ENCODE assay signal across 7 mouse cellular contexts in the genomic region with DNA sequence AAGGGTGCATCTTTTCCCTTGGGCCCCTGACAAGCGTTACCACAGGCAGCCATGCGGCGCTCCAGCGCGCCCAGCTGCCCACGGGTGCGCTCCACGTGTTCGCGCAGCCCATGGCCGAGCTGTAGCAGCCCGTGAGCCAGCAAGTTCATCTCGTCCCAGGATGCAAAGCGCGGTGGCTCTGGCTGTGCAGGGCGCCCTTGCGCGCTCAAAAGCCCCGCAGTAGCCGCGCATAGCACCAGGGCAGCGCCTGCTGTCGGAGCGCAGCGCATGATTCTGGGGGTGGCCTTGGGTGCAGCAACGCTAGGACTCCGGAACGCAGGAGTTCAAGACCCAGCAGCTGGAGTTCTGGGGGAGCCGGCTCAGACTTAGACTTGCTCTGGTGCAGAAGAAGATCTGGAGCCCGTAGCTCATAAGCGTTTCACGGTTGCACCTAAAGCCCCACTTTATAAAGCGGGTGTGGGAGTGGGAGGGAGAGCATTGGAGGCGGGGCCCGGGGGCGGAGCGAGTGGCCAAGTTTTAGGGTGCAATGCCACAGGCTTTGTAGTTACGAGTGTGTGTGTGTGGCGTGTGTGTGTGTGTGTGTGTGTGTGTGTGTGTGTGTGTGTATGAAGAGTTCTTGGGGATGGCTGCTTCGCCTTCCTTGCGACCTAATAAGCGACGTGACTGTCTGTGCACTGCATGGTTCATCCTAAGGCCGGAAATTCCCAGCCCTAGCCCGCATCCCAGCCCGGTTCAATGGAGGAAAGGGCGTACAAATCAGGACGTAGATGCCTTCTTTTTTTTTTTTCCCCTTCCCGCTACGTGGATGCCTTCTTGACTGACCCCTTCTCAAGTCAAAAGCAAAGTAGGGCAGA. TPM values are rescaled to one million over a fixed set of nuclear protein-coding genes. Genes with fewer than 3 reads are reported as not detected.
DNase-seq lines count a peak whose midpoint lies in the region; ATAC-seq and TF ChIP-seq lines count a peak whose summit lies in the region.

Angptl4 (minus strand) TSS at position 707 of the 854 bp plus-strand sequence.

- peak; percentile 5; the same call in 1 of the 2 replicates for TF ChIP-seq CTCF in intestine, postnatal 0 days (IDR thresholded peaks at IDR 0.05; ENCODE audit: low read depth)
- TF ChIP-seq CTCF in spleen, adult 2 months (IDR thresholded peaks at IDR 0.05; ENCODE audit: extremely low read depth, insufficient read depth, insufficient read length, insufficient replicate concordance) = no peak

- ATAC-seq in granulocyte monocyte progenitor cell, adult 5-6 weeks (replicated peaks; ENCODE audit: poor library complexity, severe bottlenecking) = peak; percentile 73
- peak; percentile 71 for ATAC-seq in intestine, postnatal 0 days
- ATAC-seq in limb, embryonic 12.5 days (ENCODE audit: insufficient number of reproducible peaks, insufficient read depth, low FRiP score, low TSS enrichment, low read depth) = peak; percentile 60
- peak; percentile 84 for ATAC-seq in midbrain, embryonic 13.5 days

- DNase-seq in adrenal gland, adult (ENCODE audit: inconsistent age in 2 of 2, low spot score in 1 of 2) = peak; percentile 89 to 94
- DNase-seq in embryo, embryonic 11.5 days (ENCODE audit: low read depth, low spot score) = peak; percentile 46
- DNase-seq in spleen, adult 2 months (ENCODE audit: low read depth in 1 of 2, low spot score in 2 of 2) = peak; percentile 42 to 61

- no peaks in the 10 kb centered on the region for H3K9me3 ChIP-seq in intestine, postnatal 0 days (ENCODE audit: control insufficient read depth)
- no peaks in the 10 kb centered on the region for H3K9me3 ChIP-seq in limb, embryonic 12.5 days
- H3K9me3 ChIP-seq in midbrain, embryonic 13.5 days = no peaks in the 10 kb centered on the region

- peak within 1 kb of the TSS; percentile 44 for H3K4me3 ChIP-seq in intestine, postnatal 0 days (ENCODE audit: low read depth, low read length)
- peak within 1 kb of the TSS; percentile 54 for H3K4me3 ChIP-seq in limb, embryonic 12.5 days (replicated peaks)
- H3K4me3 ChIP-seq in midbrain, embryonic 13.5 days (replicated peaks) = peak within 1 kb of the TSS; percentile 49
- peak within 1 kb of the TSS; percentile 52 for H3K4me3 ChIP-seq in spleen, adult 2 months (ENCODE audit: extremely low read depth, insufficient read depth, insufficient read length)

- H3K9ac ChIP-seq in intestine, postnatal 0 days (ENCODE audit: low read depth, low read length) = peak within 1 kb of the TSS; percentile 32
- H3K9ac ChIP-seq in limb, embryonic 12.5 days (replicated peaks) = peak within 1 kb of the TSS; percentile 66
- H3K9ac ChIP-seq in midbrain, embryonic 13.5 days (replicated peaks) = peak within 1 kb of the TSS; percentile 67

- TF ChIP-seq POLR2A in spleen, adult 2 months (IDR thresholded peaks at IDR 0.05; ENCODE audit: low read depth, low read length) = 0 out of 2 replicates have a peak, but pooled peaks have one; percentile 6

- peaks cover 18% of the 10 kb centered on the region for H3K4me1 ChIP-seq in intestine, postnatal 0 days (replicated peaks; ENCODE audit: control insufficient read depth, insufficient read depth, low read length)
- peaks cover 51% of the 10 kb centered on the region for H3K4me1 ChIP-seq in limb, embryonic 12.5 days (replicated peaks)
- peaks cover 22% of the 10 kb centered on the region for H3K4me1 ChIP-seq in midbrain, embryonic 13.5 days (replicated peaks)
- peaks cover 17% of the 10 kb centered on the region for H3K4me1 ChIP-seq in spleen, adult 2 months (ENCODE audit: control insufficient read depth, insufficient read depth, insufficient read length)

- H3K27ac ChIP-seq in intestine, postnatal 0 days (ENCODE audit: low read depth, low read length) = peak within 1 kb of the TSS; percentile 55
- H3K27ac ChIP-seq in limb, embryonic 12.5 days = peak within 1 kb of the TSS; percentile 98
- 0 out of 2 replicates have a peak within 1 kb of the TSS, but pooled peaks have one; percentile 30 for H3K27ac ChIP-seq in midbrain, embryonic 13.5 days
- H3K27ac ChIP-seq in spleen, adult 2 months (ENCODE audit: insufficient read depth, low read length) = peak within 1 kb of the TSS; percentile 59

- no peaks in the 10 kb centered on the region for H3K27me3 ChIP-seq in intestine, postnatal 0 days (replicated peaks; ENCODE audit: control insufficient read depth, insufficient read depth, low read length)
- no peaks in the 10 kb centered on the region for H3K27me3 ChIP-seq in limb, embryonic 12.5 days
- peaks cover 12% of the 10 kb centered on the region; the same call in 1 of the 2 replicates for H3K27me3 ChIP-seq in midbrain, embryonic 13.5 days
- no peaks in the 10 kb centered on the region for H3K27me3 ChIP-seq in spleen, adult 2 months (ENCODE audit: control insufficient read depth, insufficient read depth, low read length)

- 2% methylated on average over 50 of the region's 50 CpGs for WGBS in intestine, postnatal 0 days
- 2% methylated on average over 50 of the region's 50 CpGs for WGBS in limb, embryonic 12.5 days
- whole genome bisulfite sequencing in midbrain, embryonic 13.5 days = 1% methylated on average over 50 of the region's 50 CpGs
- WGBS in spleen, adult 2 months = 1% methylated on average over 50 of the region's 50 CpGs

- peaks cover 22% of the 10 kb centered on the region; the same call in 1 of the 2 replicates for H3K36me3 ChIP-seq in intestine, postnatal 0 days (ENCODE audit: control insufficient read depth, insufficient read depth)
- H3K36me3 ChIP-seq in limb, embryonic 12.5 days = peaks cover 22% of the 10 kb centered on the region
- no peaks in the 10 kb centered on the region for H3K36me3 ChIP-seq in midbrain, embryonic 13.5 days
- no peaks in the 10 kb centered on the region for H3K36me3 ChIP-seq in spleen, adult 2 months (ENCODE audit: control insufficient read depth, insufficient read depth, low read length)

- H3K4me2 ChIP-seq in intestine, postnatal 0 days (replicated peaks; ENCODE audit: low read depth) = peak within 1 kb of the TSS; percentile 82
- H3K4me2 ChIP-seq in limb, embryonic 12.5 days = peak within 1 kb of the TSS; percentile 81
- H3K4me2 ChIP-seq in midbrain, embryonic 13.5 days (replicated peaks) = peak within 1 kb of the TSS; percentile 90

RNA-seq across cellular contexts. Expression of gene Angptl4, which starts in this region (rescaled TPM):
- total RNA-seq in granulocyte monocyte progenitor cell, adult 5-6 weeks (2014; fragmentation: Nextera tagmentation) = 13.2 and 22.6 TPM in 2 replicates
- 10.3 and 11.1 TPM in 2 replicates for total RNA-seq in granulocyte monocyte progenitor cell, adult 5-6 weeks (2017)
- polyA plus RNA-seq in intestine, postnatal 0 days (2015; fragmentation: Nextera tagmentation; extraction: Ambion mirVana) = 26.7 and 33.5 TPM in 2 replicates
- polyA plus RNA-seq in limb, embryonic 12.5 days (2016; fragmentation: Nextera tagmentation; extraction: Ambion mirVana) = 43.2 and 43.7 TPM in 2 replicates
- 14.3 and 17.1 TPM in 2 replicates for polyA plus RNA-seq in midbrain, embryonic 13.5 days (2015; fragmentation: Nextera tagmentation; extraction: Ambion mirVana)
- 15.6 and 21.5 TPM in 2 replicates for polyA plus RNA-seq in spleen, adult 2 months (2012; rRNA removed)

Comparison
In these comparisons a context has a peak if more than half of its experiments do, and no peak if none do; other contexts are left out.
1. Peak in every context shown above with its lines: DNase-seq, ATAC-seq, H3K4me3 ChIP-seq and H3K27ac ChIP-seq.
2. H3K27ac ChIP-seq: peak in every context shown above with its lines; median percentile 98 in limb, embryonic 12.5 days; 59 in spleen, adult 2 months; 55 in intestine, postnatal 0 days; 30 in midbrain, embryonic 13.5 days.